Mouse (Mus musculus) forebrain, embryonic 13.5 days (tissue): ENCODE data around the gene Numbl. TPM values are rescaled to one million over a fixed set of nuclear protein-coding genes. Genes with fewer than 3 reads are reported as not detected.

Experiments
- ATAC-seq: fragments of 200-750 bp; cut with Nextera tagmentation; 2 replicates; pipeline ENCODE4 v1.8.0; 2017
- H3K27ac ChIP-seq: fragments of 300-500 bp; sonication (generic); 2 replicates; pipeline ENCODE4 v1.5.1; 2015; ENCODE audit warnings: inconsistent platforms, mild to moderate bottlenecking, moderate library complexity
- H3K27me3 ChIP-seq: fragments of 300-500 bp; sonication (generic); 2 replicates; pipeline ENCODE4 v1.6.1; 2015; ENCODE audit warnings: mild to moderate bottlenecking, inconsistent platforms
- H3K36me3 ChIP-seq: fragments of 300-500 bp; sonication (generic); 2 replicates; pipeline ENCODE4 v1.6.1; 2015; ENCODE audit warnings: mild to moderate bottlenecking, inconsistent platforms; ENCODE audit not compliant: poor library complexity, severe bottlenecking
- H3K4me1 ChIP-seq: fragments of 300-500 bp; sonication (generic); 2 replicates; pipeline ENCODE4 v1.6.1; 2015; ENCODE audit warnings: inconsistent platforms
- H3K4me2 ChIP-seq: fragments of 300-500 bp; sonication (generic); 2 replicates; pipeline ENCODE4 v1.6.1; 2015; ENCODE audit warnings: inconsistent platforms, mild to moderate bottlenecking, moderate library complexity
- H3K4me3 ChIP-seq: fragments of 300-500 bp; sonication (generic); 2 replicates; pipeline ENCODE4 v1.5.1; 2015; ENCODE audit warnings: mild to moderate bottlenecking, inconsistent platforms
- H3K9ac ChIP-seq: fragments of 300-500 bp; sonication (generic); 2 replicates; pipeline ENCODE4 v1.6.1; 2015; ENCODE audit warnings: mild to moderate bottlenecking, inconsistent platforms
- H3K9me3 ChIP-seq: fragments of 300-500 bp; sonication (generic); replicated peaks from 2 replicates; pipeline ENCODE4 v1.6.1; 2016; ENCODE audit warnings: inconsistent platforms
- WGBS: fragments of 180-500 bp; shearing (Covaris S2); methylation state at CpG from one replicate; pipeline ENCODE4 v1.1.7; 2015; 5-methylcytosine and 5-hydroxymethylcytosine counted together
- polyA plus RNA-seq: library from polyadenylated mRNA; unstranded; fragments of >200 nt; fragmentation: Nextera tagmentation; extraction: Ambion mirVana; gene quantifications from 2 replicates; pipeline ENCODE4 v1.2.1, GENCODE M21; 2015

Numbl gene
- polyA plus RNA-seq, 1 experiment from 2014 or later: 32.3 TPM

- 4% methylated on average over 45 of the region's 45 CpGs for WGBS
- peaks cover 99% of the 10 kb centered on the region for H3K27me3 ChIP-seq
- H3K36me3 ChIP-seq: no peaks in the 10 kb centered on the region
- peak overlapping the region; percentile 55 for H3K4me2 ChIP-seq
- no peak overlapping the region for H3K27ac ChIP-seq
- peaks cover 52% of the 10 kb centered on the region for H3K4me1 ChIP-seq
- peak overlapping the region; percentile 25 for H3K4me3 ChIP-seq
- no peaks in the 10 kb centered on the region for H3K9me3 ChIP-seq
- H3K9ac ChIP-seq: peak overlapping the region; percentile 54
- ATAC-seq: peak; percentile 44; the same call in 1 of the 2 replicates
Observed at GRCm38 (mm10) chr7:27329326-27329947, 71.2 kb downstream of the Numbl start.

GRCm38 (mm10) chr7:27329981-27330380 is 71.7 kb downstream of the Numbl start:
- no peak overlapping the region for H3K9ac ChIP-seq
- H3K4me3 ChIP-seq: no peak overlapping the region; the same call in 1 of the 2 replicates
- ATAC-seq: no peak
- H3K4me2 ChIP-seq: peak overlapping the region; percentile 55
- no peak overlapping the region for H3K27ac ChIP-seq
- H3K27me3 ChIP-seq: peaks cover 99% of the 10 kb centered on the region
- no peaks in the 10 kb centered on the region for H3K36me3 ChIP-seq
- H3K4me1 ChIP-seq: peaks cover 56% of the 10 kb centered on the region
- H3K9me3 ChIP-seq: no peaks in the 10 kb centered on the region
- 17% methylated on average over 17 of the region's 17 CpGs for WGBS

- no peaks in the 10 kb centered on the region for H3K9me3 ChIP-seq
- H3K27me3 ChIP-seq: peaks cover 97% of the 10 kb centered on the region
- ATAC-seq: no peak
- H3K4me1 ChIP-seq: peaks cover 51% of the 10 kb centered on the region
- H3K4me3 ChIP-seq: peak overlapping the region; percentile 38
- no peaks in the 10 kb centered on the region for H3K36me3 ChIP-seq
- no peak overlapping the region for H3K27ac ChIP-seq
- WGBS: under 1% methylated on average over 39 of the region's 39 CpGs
- peak overlapping the region; percentile 62 for H3K4me2 ChIP-seq
- H3K9ac ChIP-seq: peak overlapping the region; percentile 31; the same call in 1 of the 2 replicates
Observed at GRCm38 (mm10) chr7:27330709-27331540, 72.7 kb downstream of the Numbl start.

- H3K4me2 ChIP-seq: peak overlapping the region; percentile 62
- peaks cover 55% of the 10 kb centered on the region for H3K4me1 ChIP-seq
Observed at GRCm38 (mm10) chr7:27331541-27331851, 73.3 kb downstream of the Numbl start.

More at GRCm38 (mm10) chr7:27331541-27331851, 73.3 kb downstream of the Numbl start:
- 7% methylated on average over 8 of the region's 8 CpGs for WGBS
- Histone ChIP-seq H3K36me3 (no peaks in the 10 kb centered on the region), H3K27me3 (peaks cover 91% of the 10 kb centered on the region), H3K27ac (no peak overlapping the region), H3K4me3 (0 out of 2 replicates have a peak overlapping the region, but pooled peaks have one; percentile 38), H3K9me3 (no peaks in the 10 kb centered on the region), H3K9ac (no peak overlapping the region)
- ATAC-seq: no peak

Other genes with a start within 250 kb of the Numbl start
- not detected in 2 replicates for gene Cyp2a12, start 229.4 kb upstream of the Numbl start, polyA plus RNA-seq
- not detected in 2 replicates for gene Cyp2f2, start 138.5 kb upstream of the Numbl start, polyA plus RNA-seq
- 0.17 TPM in 1 of 2 replicates, not detected in the other for gene Cyp2t4, start 104.7 kb upstream of the Numbl start, polyA plus RNA-seq
- gene Egln2, start 91.6 kb upstream of the Numbl start, polyA plus RNA-seq: 86.9 and 87.3 TPM in 2 replicates
- 77.4 and 80.0 TPM in 2 replicates for gene Rab4b, start 79.5 kb upstream of the Numbl start, polyA plus RNA-seq
- not detected in 2 replicates for gene Gm21983, start 77.3 kb upstream of the Numbl start, polyA plus RNA-seq
- gene Mia, start 77.3 kb upstream of the Numbl start, polyA plus RNA-seq: 4.3 and 6.2 TPM in 2 replicates
- gene BC024978, start 62.7 kb upstream of the Numbl start, polyA plus RNA-seq: 4.2 and 4.4 TPM in 2 replicates
- 269 and 280 TPM in 2 replicates for gene Snrpa, start 62.2 kb upstream of the Numbl start, polyA plus RNA-seq
- gene Itpkc, start 29.8 kb upstream of the Numbl start, polyA plus RNA-seq: 4.6 and 5.4 TPM in 2 replicates
- gene Coq8b, start 25.4 kb upstream of the Numbl start, polyA plus RNA-seq: 22.3 and 25.5 TPM in 2 replicates
- gene Ltbp4, start 79.3 kb downstream of the Numbl start, polyA plus RNA-seq: 10.5 and 13.4 TPM in 2 replicates
- gene Shkbp1, start 97.6 kb downstream of the Numbl start, polyA plus RNA-seq: 85.4 and 89.3 TPM in 2 replicates
- 0.62 TPM in 1 of 2 replicates, not detected in the other for gene Gm20479, start 99.0 kb downstream of the Numbl start, polyA plus RNA-seq
- 0.43 and 0.71 TPM in 2 replicates for gene Sptbn4, start 189.3 kb downstream of the Numbl start, polyA plus RNA-seq
- 16.8 and 17.3 TPM in 2 replicates for gene Blvrb, start 189.5 kb downstream of the Numbl start, polyA plus RNA-seq
- 18.8 and 19.2 TPM in 2 replicates for gene Sertad3, start 215.3 kb downstream of the Numbl start, polyA plus RNA-seq
- gene Sertad1, start 228.5 kb downstream of the Numbl start, polyA plus RNA-seq: 8.5 and 8.7 TPM in 2 replicates
- gene Prx, start 240.9 kb downstream of the Numbl start, polyA plus RNA-seq: 1.5 and 1.8 TPM in 2 replicates